ENCODE assay signal across 13 mouse cellular contexts in genomic region chr13:98729271-98730062, GRCm38 (mm10). TPM values are rescaled to one million over a fixed set of nuclear protein-coding genes. Genes with fewer than 3 reads are reported as not detected.
A peak's percentile ranks its signal among the peaks of the same experiment; 100 is the strongest.
DNase-seq lines count a peak whose midpoint lies in the region; ATAC-seq and TF ChIP-seq lines count a peak whose summit lies in the region.
"Had no signal": no experiment of that assay in that cellular context is flagged by ENCODE, and none has a peak within 500 bp of the region (broad histone marks: within the 10 kb centered on the region; RNA-seq: fewer than 3 reads in every experiment).

No protein-coding gene starts in this region.

- H3K9ac ChIP-seq in limb, embryonic 14.5 days (ENCODE audit: low read depth, low read length, severe bottlenecking) = no peak overlapping the region
- no peak overlapping the region for H3K9ac ChIP-seq in MEL (ENCODE audit: control insufficient read depth, low read depth, low read length, poor library complexity, severe bottlenecking)
- H3K9ac ChIP-seq: heart, embryonic 15.5 days; limb, embryonic 15.5 days had no signal

- WGBS in limb, embryonic 14.5 days = 73% methylated on average over 1 of the region's 1 CpGs
- WGBS in limb, embryonic 10.5 days = 72% methylated on average over 1 of the region's 1 CpGs

- no peaks in the 10 kb centered on the region for H3K27me3 ChIP-seq in limb, embryonic 14.5 days (ENCODE audit: control insufficient read depth, insufficient read depth, low read length)
- no peaks in the 10 kb centered on the region for H3K27me3 ChIP-seq in limb, embryonic 10.5 days (ENCODE audit: low read depth, poor library complexity, severe bottlenecking)
- H3K27me3 ChIP-seq in MEL (ENCODE audit: control insufficient read depth in 1 of 2, insufficient read depth in 2 of 2, low read length in 2 of 2) = no peaks in the 10 kb centered on the region
- H3K27me3 ChIP-seq: heart, embryonic 15.5 days; limb, embryonic 15.5 days had no signal

- TF ChIP-seq EP300 in MEL (IDR thresholded peaks at IDR 0.05; ENCODE audit: low read depth in 1 of 2, low read length in 2 of 2) = no peak

- H3K9me3 ChIP-seq in limb, embryonic 14.5 days (ENCODE audit: control insufficient read depth, low read length) = no peaks in the 10 kb centered on the region
- H3K9me3 ChIP-seq in limb, embryonic 10.5 days (replicated peaks) = no peaks in the 10 kb centered on the region
- no peaks in the 10 kb centered on the region for H3K9me3 ChIP-seq in MEL (replicated peaks; ENCODE audit: insufficient read depth, low read length)
- H3K9me3 ChIP-seq: heart, embryonic 15.5 days; limb, embryonic 15.5 days had no signal

- H3K36me3 ChIP-seq in limb, embryonic 14.5 days (ENCODE audit: control insufficient read depth, insufficient read depth, low read length) = peaks cover 82% of the 10 kb centered on the region
- peaks cover 88% of the 10 kb centered on the region for H3K36me3 ChIP-seq in limb, embryonic 10.5 days
- peaks cover 2 to 8% of the 10 kb centered on the region in 2 experiments; a peak in 2 of 4 replicates for H3K36me3 ChIP-seq in MEL (ENCODE audit: control insufficient read depth in 1 of 2, insufficient read depth in 2 of 2, low read length in 2 of 2)

- no peak overlapping the region for H3K27ac ChIP-seq in limb, embryonic 14.5 days (replicated peaks; ENCODE audit: low read depth, low read length)
- H3K27ac ChIP-seq in limb, embryonic 10.5 days = no peak overlapping the region
- no peak overlapping the region for H3K27ac ChIP-seq in MEL (ENCODE audit: control insufficient read depth, low read depth, low read length)
- H3K27ac ChIP-seq: heart, embryonic 15.5 days; limb, embryonic 15.5 days had no signal

- DNase-seq in frontal cortex, postnatal 14 days (ENCODE audit: low spot score in 2 of 2) = no peak
- DNase-seq in limb, embryonic 14.5 days (ENCODE audit: low spot score) = peak; percentile 39
- no peak for DNase-seq in limb, embryonic 10.5 days (ENCODE audit: low spot score)
- peak; percentile 39 for DNase-seq in MEL (ENCODE audit: low read depth, low spot score)
- peak; percentile 31 for DNase-seq in induced T-regulatory cell, adult 2 months (ENCODE audit: low read depth)
- DNase-seq in adrenal gland, adult (ENCODE audit: inconsistent age in 2 of 2, low spot score in 1 of 2) = no peak
- DNase-seq in spleen, postnatal 4 days (ENCODE audit: low spot score in 2 of 2) = no peak
- DNase-seq: thymus, postnatal 25 days had no signal

- TF ChIP-seq POLR2A in limb, embryonic 14.5 days (IDR thresholded peaks at IDR 0.05; ENCODE audit: borderline replicate concordance, extremely low read depth, insufficient read depth, insufficient read length) = no peak
- no peak for TF ChIP-seq POLR2A in MEL (IDR thresholded peaks at IDR 0.05; ENCODE audit: control insufficient read depth in 1 of 2, insufficient read depth in 1 of 2, low read depth in 1 of 2, low read length in 2 of 2, poor library complexity in 1 of 2)

- peak in 1 of 3 experiments; percentile 38; a peak in 3 of 6 replicates for TF ChIP-seq CTCF in MEL (IDR thresholded peaks at IDR 0.05 in 2 of 3, conservative IDR thresholded peaks at IDR 0.05 in 1 of 3; ENCODE audit: control insufficient read depth in 1 of 3, insufficient read depth in 1 of 3, low read depth in 2 of 3, low read length in 3 of 3, poor library complexity in 1 of 3, severe bottlenecking in 1 of 3)

- no peaks in the 10 kb centered on the region for H3K79me2 ChIP-seq in MEL (ENCODE audit: control insufficient read depth, insufficient read depth, low read length, poor library complexity)

- no peak overlapping the region for H3K4me3 ChIP-seq in limb, embryonic 14.5 days (replicated peaks; ENCODE audit: low read length)
- no peak overlapping the region for H3K4me3 ChIP-seq in limb, embryonic 10.5 days
- no peak overlapping the region for H3K4me3 ChIP-seq in MEL (ENCODE audit: control insufficient read depth in 1 of 2, insufficient read depth in 1 of 2, low read depth in 2 of 2, low read length in 2 of 2)
- H3K4me3 ChIP-seq: heart, embryonic 15.5 days; limb, embryonic 15.5 days; myocyte had no signal

- H3K4me2 ChIP-seq in limb, embryonic 14.5 days (replicated peaks; ENCODE audit: low read depth, low read length, severe bottlenecking) = no peak overlapping the region
- H3K4me2 ChIP-seq: heart, embryonic 15.5 days; limb, embryonic 15.5 days had no signal

- TF ChIP-seq RAD21 in MEL (IDR thresholded peaks at IDR 0.05; ENCODE audit: low read depth, low read length) = no peak

- ATAC-seq in frontal cortex, adult (ENCODE audit: low TSS enrichment) = peak; percentile 79
- ATAC-seq in limb, embryonic 14.5 days (ENCODE audit: low FRiP score, low read depth) = no peak
- ATAC-seq: inflammation-experienced regulatory T-cells, adult 6 months had no signal

- H3K4me1 ChIP-seq in limb, embryonic 14.5 days (ENCODE audit: control insufficient read depth, insufficient read depth, low read length) = no peaks in the 10 kb centered on the region
- H3K4me1 ChIP-seq in limb, embryonic 10.5 days = no peaks in the 10 kb centered on the region
- H3K4me1 ChIP-seq in MEL (ENCODE audit: control insufficient read depth in 1 of 2, insufficient read depth in 2 of 2, low read length in 2 of 2) = 0 out of 4 replicates have a peak, but pooled peaks cover 0 to 2% of the 10 kb centered on the region in 2 experiments
- H3K4me1 ChIP-seq: heart, embryonic 15.5 days; limb, embryonic 15.5 days had no signal

TF ChIP-seq in MEL, 35 proteins besides CTCF, POLR2A, EP300 and RAD21:
- TF ChIP-seq ZNF384 (IDR thresholded peaks at IDR 0.05; ENCODE audit: low read depth, low read length) = no peak
- TF ChIP-seq SMC3 (IDR thresholded peaks at IDR 0.05; ENCODE audit: low read depth, low read length) = peak; percentile 6; the same call in 1 of the 2 replicates
- TF ChIP-seq TAL1 (IDR thresholded peaks at IDR 0.05; ENCODE audit: low read length) = no peak
- no peak for TF ChIP-seq UBTF (IDR thresholded peaks at IDR 0.05; ENCODE audit: borderline replicate concordance, insufficient read depth, low read depth, low read length)
TF ChIP-seq in MEL: peak in this region for 1.

RNA-seq across cellular contexts. Expression of gene Tmem171, which starts 34.8 kb away (rescaled TPM):
- 0.05 and 0.08 TPM in 2 replicates for polyA plus RNA-seq in limb, embryonic 14.5 days (2012; rRNA removed)
- polyA plus RNA-seq in limb, embryonic 14.5 days (2014; fragmentation: Nextera tagmentation; extraction: Ambion mirVana) = 0.17 TPM in 1 of 2 replicates, not detected in the other
- polyA plus RNA-seq in limb, embryonic 10.5 days (2016; fragmentation: Nextera tagmentation; extraction: Ambion mirVana) = not detected in 2 replicates
- not detected in 2 replicates for total RNA-seq in MEL (2012; rRNA removed)
- not detected for polyA plus RNA-seq in MEL (2012; ENCODE audit: insufficient read depth in 1 of 2, insufficient read length in 2 of 2, low read depth in 1 of 2, low replicate concordance in 2 of 2, missing spikeins in 1 of 2)

Comparison
In these comparisons a context has a peak if more than half of its experiments do, and no peak if none do; other contexts are left out.
1. DNase-seq: peak in limb, embryonic 14.5 days (single experiment), MEL (single experiment) and induced T-regulatory cell, adult 2 months (single experiment); none in frontal cortex, postnatal 14 days (0 of 2), limb, embryonic 10.5 days (single experiment), adrenal gland, adult (0 of 2) and spleen, postnatal 4 days (0 of 2).